Mouse (Mus musculus): ENCODE data around the gene Acbd6. TPM values are rescaled to one million over a fixed set of nuclear protein-coding genes. Genes with fewer than 3 reads are reported as not detected.

Acbd6 gene
- polyA plus RNA-seq, 1 experiment from 2014 or later: 88.0 TPM

- H3K27ac ChIP-seq (ENCODE audit: low read depth): no peak overlapping the region
- H3K9me3 ChIP-seq (ENCODE audit: low read depth, low read length): no peaks in the 10 kb centered on the region
- no peak overlapping the region for H3K9ac ChIP-seq
- ATAC-seq (ENCODE audit: insufficient read depth): no peak
- no peaks in the 10 kb centered on the region for H3K36me3 ChIP-seq (ENCODE audit: insufficient read depth)
- TF ChIP-seq CTCF (IDR thresholded peaks at IDR 0.05; ENCODE audit: low read depth): no peak
- WGBS: 70% methylated on average over 3 of the region's 3 CpGs
- peaks cover 10% of the 10 kb centered on the region for H3K27me3 ChIP-seq (ENCODE audit: insufficient read depth, low read length)
- H3K4me3 ChIP-seq (ENCODE audit: low read depth, low read length): no peak overlapping the region
- H3K4me2 ChIP-seq: no peak overlapping the region
- no peaks in the 10 kb centered on the region for H3K4me1 ChIP-seq (ENCODE audit: insufficient read depth)
- no peak for DNase-seq
Observed at GRCm38 (mm10) chr1:155718851-155719250, 160.9 kb downstream of the Acbd6 start.

- DNase-seq (no peak), ATAC-seq (ENCODE audit: insufficient read depth) (no peak)
- H3K4me1 ChIP-seq (ENCODE audit: insufficient read depth): no peaks in the 10 kb centered on the region
- peaks cover 10% of the 10 kb centered on the region for H3K27me3 ChIP-seq (ENCODE audit: insufficient read depth, low read length)
- no peak overlapping the region for H3K9ac ChIP-seq
- no peak overlapping the region for H3K27ac ChIP-seq (ENCODE audit: low read depth)
- no peak overlapping the region for H3K4me3 ChIP-seq (ENCODE audit: low read depth, low read length)
- 44% methylated on average over 5 of the region's 5 CpGs for WGBS
- no peaks in the 10 kb centered on the region for H3K36me3 ChIP-seq (ENCODE audit: insufficient read depth)
- no peak for TF ChIP-seq CTCF (IDR thresholded peaks at IDR 0.05; ENCODE audit: low read depth)
- no peaks in the 10 kb centered on the region for H3K9me3 ChIP-seq (ENCODE audit: low read depth, low read length)
- no peak overlapping the region for H3K4me2 ChIP-seq
Observed at GRCm38 (mm10) chr1:155720006-155720405, 162.1 kb downstream of the Acbd6 start.

GRCm38 (mm10) chr1:155721443-155721842, 163.5 kb downstream of the Acbd6 start:
- DNase-seq: peak; percentile 56
- ATAC-seq (ENCODE audit: insufficient read depth): no peak
- peak; percentile 49 for TF ChIP-seq CTCF (IDR thresholded peaks at IDR 0.05; ENCODE audit: low read depth)
- H3K4me2 ChIP-seq: no peak overlapping the region
- H3K36me3 ChIP-seq (ENCODE audit: insufficient read depth): no peaks in the 10 kb centered on the region
- no peak overlapping the region for H3K4me3 ChIP-seq (ENCODE audit: low read depth, low read length)
- H3K9me3 ChIP-seq (ENCODE audit: low read depth, low read length): no peaks in the 10 kb centered on the region
- WGBS: 44% methylated on average over 8 of the region's 8 CpGs
- H3K27ac ChIP-seq (ENCODE audit: low read depth): no peak overlapping the region
- H3K4me1 ChIP-seq (ENCODE audit: insufficient read depth): no peaks in the 10 kb centered on the region
- peaks cover 10% of the 10 kb centered on the region for H3K27me3 ChIP-seq (ENCODE audit: insufficient read depth, low read length)
- H3K9ac ChIP-seq: no peak overlapping the region

GRCm38 (mm10) chr1:155722185-155722584, 164.3 kb downstream of the Acbd6 start:
- DNase-seq (peak; percentile 91), ATAC-seq (ENCODE audit: insufficient read depth) (peak; percentile 82)
- Histone ChIP-seq H3K4me3 (ENCODE audit: low read depth, low read length) (peak overlapping the region; percentile 11; the same call in 1 of the 2 replicates), H3K9me3 (ENCODE audit: low read depth, low read length) (no peaks in the 10 kb centered on the region), H3K4me1 (ENCODE audit: insufficient read depth) (no peaks in the 10 kb centered on the region), H3K9ac (no peak overlapping the region), H3K27ac (ENCODE audit: low read depth) (no peak overlapping the region), H3K36me3 (ENCODE audit: insufficient read depth) (no peaks in the 10 kb centered on the region), H3K4me2 (peak overlapping the region; percentile 35; the same call in 1 of the 2 replicates), H3K27me3 (ENCODE audit: insufficient read depth, low read length) (peaks cover 10% of the 10 kb centered on the region)
- WGBS: under 1% methylated on average over 13 of the region's 13 CpGs
- no peak for TF ChIP-seq CTCF (IDR thresholded peaks at IDR 0.05; ENCODE audit: low read depth)

- H3K9ac ChIP-seq: no peak overlapping the region
- 77% methylated on average over 3 of the region's 3 CpGs for WGBS
- no peak for ATAC-seq (ENCODE audit: insufficient read depth)
- no peak for DNase-seq
- no peak overlapping the region for H3K4me2 ChIP-seq
- no peaks in the 10 kb centered on the region for H3K9me3 ChIP-seq (ENCODE audit: low read depth, low read length)
- peaks cover 31% of the 10 kb centered on the region for H3K27me3 ChIP-seq (ENCODE audit: insufficient read depth, low read length)
- no peak overlapping the region for H3K4me3 ChIP-seq (ENCODE audit: low read depth, low read length)
- no peak overlapping the region for H3K27ac ChIP-seq (ENCODE audit: low read depth)
- no peaks in the 10 kb centered on the region for H3K36me3 ChIP-seq (ENCODE audit: insufficient read depth)
- H3K4me1 ChIP-seq (ENCODE audit: insufficient read depth): no peaks in the 10 kb centered on the region
- no peak for TF ChIP-seq CTCF (IDR thresholded peaks at IDR 0.05; ENCODE audit: low read depth)
Observed at GRCm38 (mm10) chr1:155724301-155724700, 166.4 kb downstream of the Acbd6 start.

- no peak overlapping the region for H3K4me3 ChIP-seq (ENCODE audit: low read depth, low read length)
- ATAC-seq (ENCODE audit: insufficient read depth) (no peak), DNase-seq (no peak)
- no peaks in the 10 kb centered on the region for H3K36me3 ChIP-seq (ENCODE audit: insufficient read depth)
- H3K4me1 ChIP-seq (ENCODE audit: insufficient read depth): no peaks in the 10 kb centered on the region
- no peak overlapping the region for H3K27ac ChIP-seq (ENCODE audit: low read depth)
- 50% methylated on average over 2 of the region's 2 CpGs for WGBS
- peaks cover 45% of the 10 kb centered on the region for H3K27me3 ChIP-seq (ENCODE audit: insufficient read depth, low read length)
- no peaks in the 10 kb centered on the region for H3K9me3 ChIP-seq (ENCODE audit: low read depth, low read length)
- no peak for TF ChIP-seq CTCF (IDR thresholded peaks at IDR 0.05; ENCODE audit: low read depth)
- H3K4me2 ChIP-seq: no peak overlapping the region
- H3K9ac ChIP-seq: no peak overlapping the region
Observed at GRCm38 (mm10) chr1:155725876-155726275, 168.0 kb downstream of the Acbd6 start.

- ATAC-seq (ENCODE audit: insufficient read depth) (no peak), DNase-seq (no peak)
- H3K9me3 ChIP-seq (ENCODE audit: low read depth, low read length): no peaks in the 10 kb centered on the region
- WGBS: 30% methylated on average over 10 of the region's 10 CpGs
- peaks cover 59% of the 10 kb centered on the region for H3K27me3 ChIP-seq (ENCODE audit: insufficient read depth, low read length)
- no peak overlapping the region for H3K4me3 ChIP-seq (ENCODE audit: low read depth, low read length)
- no peak overlapping the region for H3K27ac ChIP-seq (ENCODE audit: low read depth)
- no peak overlapping the region for H3K9ac ChIP-seq
- TF ChIP-seq CTCF (IDR thresholded peaks at IDR 0.05; ENCODE audit: low read depth): no peak
- no peak overlapping the region for H3K4me2 ChIP-seq
- H3K36me3 ChIP-seq (ENCODE audit: insufficient read depth): no peaks in the 10 kb centered on the region
- H3K4me1 ChIP-seq (ENCODE audit: insufficient read depth): no peaks in the 10 kb centered on the region
Observed at GRCm38 (mm10) chr1:155727830-155728229, 169.9 kb downstream of the Acbd6 start.

Measured in lung, embryonic 14.5 days (tissue).